Mouse (Mus musculus): ENCODE results near the gene Kntc1. TPM values are rescaled to one million over a fixed set of nuclear protein-coding genes. Genes with fewer than 3 reads are reported as not detected.

The Kntc1 gene
- total RNA-seq, 4 experiments from 2014 or later, result 0.11 to 0.53 (median 0.42) TPM

- DNase-seq (ENCODE audit: low spot score), result no peak
Measured at GRCm38 (mm10) chr5:123866457-123866856, 116.9 kb downstream of the Kntc1 start.

- no peak for DNase-seq (ENCODE audit: low spot score)
Measured at GRCm38 (mm10) chr5:123869615-123870014, 120.1 kb downstream of the Kntc1 start.

Other genes starting within 250 kb of the Kntc1 start
- not detected for gene B3gnt4, start 239.3 kb upstream of the Kntc1 start, total RNA-seq (2022)
- gene Diablo, start 225.5 kb upstream of the Kntc1 start, total RNA-seq (2022), result 10 to 100 TPM; 68.8 to 72.1 (median 70.7) TPM
- under 1 TPM in 2 of 4 experiments, not detected in 2; 0.19 to 0.35 TPM for gene Gm49027, start 224.2 kb upstream of the Kntc1 start, total RNA-seq (2022)
- gene Vps33a, start 176.7 kb upstream of the Kntc1 start, total RNA-seq (2022), result 10 to 100 TPM; 25.5 to 37.2 (median 28.6) TPM
- gene Clip1, start 65.1 kb upstream of the Kntc1 start, total RNA-seq (2022), result 100 to 1,000 TPM; 213 to 261 (median 228) TPM
- gene Zcchc8, start 28.6 kb upstream of the Kntc1 start, total RNA-seq (2022), result 10 to 100 TPM; 18.3 to 22.5 (median 20.3) TPM
- gene Rsrc2, start 302 bp upstream of the Kntc1 start, total RNA-seq (2022), result 10 to 100 TPM; 33.8 to 42.7 (median 39.4) TPM
- gene Hcar2, start 115.8 kb downstream of the Kntc1 start, total RNA-seq (2022), result 1 to 10 TPM in 1 of 4 experiments, under 1 TPM in 2, not detected in 1; 0.12 to 2.0 (median 0.22) TPM
- under 1 TPM; 0.31 to 0.52 (median 0.42) TPM for gene Hcar1, start 130.3 kb downstream of the Kntc1 start, total RNA-seq (2022)
- 10 to 100 TPM; 45.9 to 52.4 (median 50.6) TPM for gene Denr, start 157.5 kb downstream of the Kntc1 start, total RNA-seq (2022)
- under 1 TPM in 1 of 4 experiments, not detected in 3; 0.92 TPM for gene Gm43518, start 177.7 kb downstream of the Kntc1 start, total RNA-seq (2022)
- 1 to 10 TPM in 3 of 4 experiments, under 1 TPM in 1; 0.60 to 3.8 (median 2.0) TPM for gene Ccdc62, start 181.0 kb downstream of the Kntc1 start, total RNA-seq (2022)
- gene Hip1r, start 223.9 kb downstream of the Kntc1 start, total RNA-seq (2022), result 10 to 100 TPM; 11.5 to 15.5 (median 13.7) TPM

Data from heart, adult 8-10 months (tissue).